Mouse (Mus musculus): ENCODE data around the gene Abhd12b. TPM values are rescaled to one million over a fixed set of nuclear protein-coding genes. Genes with fewer than 3 reads are reported as not detected.
A peak's percentile ranks its signal among the peaks of the same experiment; 100 is the strongest.
"Not testable (repeated sequence)": the region's sequence is repeated elsewhere in the genome, so short reads cannot be mapped to it uniquely, and the experiment has no call there.

Gene Abhd12b
- polyA plus RNA-seq, 1 experiment from 2014 or later, result not detected

DNA sequence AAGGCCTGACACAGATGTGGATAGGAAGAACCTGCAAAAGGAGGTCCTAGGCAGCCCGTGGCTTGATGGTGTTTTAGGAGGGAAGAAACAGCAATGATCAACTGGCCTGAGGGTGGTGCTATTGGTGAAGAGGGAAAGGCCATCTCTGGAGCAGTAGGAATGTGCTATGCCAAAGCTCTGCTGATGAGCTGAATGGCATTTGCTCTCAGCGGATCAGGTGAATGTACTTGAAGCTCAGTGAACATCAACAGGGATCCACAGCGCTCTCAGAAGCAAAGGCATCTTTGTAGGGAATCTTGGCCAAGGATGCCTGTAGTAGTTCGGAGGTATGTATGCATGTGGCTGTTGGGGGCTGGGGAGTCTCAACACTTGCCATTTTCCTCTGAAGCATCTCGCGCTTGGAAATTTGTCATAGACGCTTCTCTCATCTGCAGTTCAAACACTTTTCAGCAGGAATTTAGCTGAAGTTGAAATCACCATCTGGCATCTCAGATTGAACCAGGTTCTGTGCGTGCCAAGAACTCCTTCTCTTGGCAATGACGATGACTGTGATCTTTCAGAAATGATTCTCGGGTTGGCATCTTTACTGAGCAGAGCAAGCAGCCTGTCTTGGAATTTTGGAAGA is 35.1 kb upstream of the Abhd12b start:
- Histone ChIP-seq H3K4me3 (no peak overlapping the region), H3K27me3 (ENCODE audit: low read depth, poor library complexity, severe bottlenecking) (0 out of 2 replicates have a peak, but pooled peaks cover 6% of the 10 kb centered on the region), H3K9me3 (replicated peaks) (no peaks in the 10 kb centered on the region), H3K36me3 (no peaks in the 10 kb centered on the region), H3K27ac (no peak overlapping the region), H3K4me1 (no peaks in the 10 kb centered on the region)
- 87% methylated on average over 10 of the region's 10 CpGs for WGBS
- no peak for DNase-seq (ENCODE audit: low spot score)

DNA sequence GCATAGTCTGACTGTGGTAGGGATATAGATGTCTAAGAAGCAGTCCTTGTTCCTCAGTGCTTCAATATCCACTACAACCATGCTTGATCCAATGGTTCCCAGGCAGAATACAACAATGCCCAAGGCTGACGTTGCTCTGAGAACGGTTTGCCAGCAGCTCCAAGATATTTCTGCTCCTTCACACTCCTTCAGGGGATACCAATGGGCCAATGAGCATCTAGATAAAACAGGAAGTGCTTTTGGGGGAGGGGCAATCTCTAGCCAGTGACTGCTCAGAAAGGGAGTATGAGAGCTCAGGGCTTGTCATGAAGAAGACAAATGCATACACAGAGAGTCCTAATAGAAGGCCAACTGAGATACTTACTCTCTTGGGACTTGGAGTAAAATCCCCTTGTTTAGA is 34.4 kb upstream of the Abhd12b start:
- H3K9me3 ChIP-seq (replicated peaks), result no peaks in the 10 kb centered on the region
- no peaks in the 10 kb centered on the region for H3K36me3 ChIP-seq
- 75% methylated on average over 2 of the region's 2 CpGs for WGBS
- H3K4me1 ChIP-seq, result peaks cover 3% of the 10 kb centered on the region; the same call in 1 of the 2 replicates
- H3K27me3 ChIP-seq (ENCODE audit: low read depth, poor library complexity, severe bottlenecking), result no peaks in the 10 kb centered on the region
- no peak overlapping the region for H3K4me3 ChIP-seq
- H3K27ac ChIP-seq, result no peak overlapping the region
- DNase-seq (ENCODE audit: low spot score), result no peak

DNA sequence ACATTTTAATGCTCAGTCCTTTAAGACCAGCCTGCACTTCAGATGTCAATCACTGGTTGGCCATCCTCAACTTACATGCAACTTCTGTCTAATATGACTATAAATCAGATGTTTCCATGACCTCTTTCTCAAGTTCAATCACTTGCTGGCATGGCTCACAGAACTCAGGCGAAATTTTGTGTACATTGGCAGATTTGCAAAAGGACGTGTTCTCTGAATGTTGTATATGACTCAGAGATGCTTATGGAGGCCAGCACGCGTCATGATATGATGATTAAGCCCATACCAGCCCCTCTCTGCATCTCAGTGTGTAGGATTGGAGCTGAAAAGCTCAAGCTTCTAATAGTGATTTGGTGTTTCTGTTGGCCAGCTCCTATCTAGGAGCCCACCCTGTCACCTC is 27.3 kb upstream of the Abhd12b start:
- Histone ChIP-seq H3K27me3 (ENCODE audit: low read depth, poor library complexity, severe bottlenecking) (no peaks in the 10 kb centered on the region), H3K4me1 (peaks cover 13% of the 10 kb centered on the region; the same call in 1 of the 2 replicates), H3K27ac (no peak overlapping the region), H3K9me3 (replicated peaks) (no peaks in the 10 kb centered on the region), H3K36me3 (no peaks in the 10 kb centered on the region), H3K4me3 (no peak overlapping the region)
- WGBS, result 93% methylated on average over 4 of the region's 4 CpGs
- no peak for DNase-seq (ENCODE audit: low spot score)

DNA sequence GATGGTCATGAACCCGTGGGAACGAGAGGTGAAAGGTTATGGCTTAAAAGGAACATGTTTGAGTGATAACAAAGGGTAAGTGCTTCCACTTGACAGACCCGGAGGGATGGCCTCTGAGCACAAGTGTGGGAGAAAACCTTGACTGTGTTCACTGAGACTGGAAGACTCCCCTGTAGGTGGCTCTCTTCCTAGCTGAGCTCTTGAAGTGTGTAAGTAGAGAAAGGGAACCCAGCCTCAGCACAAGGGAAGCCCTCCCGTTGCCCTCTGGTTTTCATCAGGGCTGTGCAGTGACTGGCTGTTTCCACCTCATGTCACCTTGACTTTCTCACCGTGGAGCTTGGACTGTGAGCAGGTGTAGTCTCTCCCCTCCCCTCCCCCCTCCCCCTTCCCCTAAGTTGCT is 24.8 kb upstream of the Abhd12b start:
- Histone ChIP-seq H3K36me3 (no peaks in the 10 kb centered on the region), H3K4me3 (no peak overlapping the region), H3K4me1 (peaks cover 13% of the 10 kb centered on the region; the same call in 1 of the 2 replicates), H3K9me3 (replicated peaks) (no peaks in the 10 kb centered on the region), H3K27me3 (ENCODE audit: low read depth, poor library complexity, severe bottlenecking) (no peaks in the 10 kb centered on the region), H3K27ac (no peak overlapping the region)
- 54% methylated on average over 5 of the region's 5 CpGs for WGBS
- DNase-seq (ENCODE audit: low spot score), result no peak

DNA sequence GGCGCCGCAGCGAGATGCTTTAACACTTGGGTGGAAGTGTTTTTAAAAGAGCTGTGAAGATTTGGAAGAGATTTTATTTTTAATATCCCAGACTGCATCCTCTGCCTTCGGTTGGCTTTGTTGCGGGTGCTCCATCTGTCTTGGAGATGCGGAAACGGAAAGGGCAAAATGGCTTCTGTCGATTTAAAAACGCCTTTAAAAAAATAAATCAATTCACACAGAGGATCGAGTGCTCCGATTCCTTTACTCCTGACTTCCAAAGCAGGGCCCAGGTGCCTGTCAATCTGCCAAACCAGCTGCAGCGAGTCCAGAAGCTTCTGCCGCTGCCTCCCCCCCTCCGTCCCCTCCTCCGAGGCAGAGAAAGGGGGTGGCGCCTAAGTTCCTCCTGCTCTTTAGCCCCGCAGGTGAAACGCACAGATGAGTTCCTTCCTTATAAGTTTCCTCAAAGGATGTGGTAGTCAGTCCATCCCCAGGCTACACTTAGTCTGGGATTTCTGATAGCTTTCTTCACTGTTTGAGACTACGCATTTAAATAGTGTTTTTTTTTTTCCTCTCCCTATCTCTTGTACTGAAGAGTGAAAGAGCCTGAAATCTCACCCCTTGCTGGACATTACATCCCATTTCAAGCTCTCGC is 22.8 kb upstream of the Abhd12b start:
- no peak overlapping the region for H3K27ac ChIP-seq
- H3K27me3 ChIP-seq (ENCODE audit: low read depth, poor library complexity, severe bottlenecking), result no peaks in the 10 kb centered on the region
- H3K4me1 ChIP-seq, result peaks cover 11% of the 10 kb centered on the region; the same call in 1 of the 2 replicates
- H3K9me3 ChIP-seq (replicated peaks), result no peaks in the 10 kb centered on the region
- no peak overlapping the region for H3K4me3 ChIP-seq
- WGBS, result 57% methylated on average over 20 of the region's 20 CpGs
- H3K36me3 ChIP-seq, result no peaks in the 10 kb centered on the region
- no peak for DNase-seq (ENCODE audit: low spot score)

DNA sequence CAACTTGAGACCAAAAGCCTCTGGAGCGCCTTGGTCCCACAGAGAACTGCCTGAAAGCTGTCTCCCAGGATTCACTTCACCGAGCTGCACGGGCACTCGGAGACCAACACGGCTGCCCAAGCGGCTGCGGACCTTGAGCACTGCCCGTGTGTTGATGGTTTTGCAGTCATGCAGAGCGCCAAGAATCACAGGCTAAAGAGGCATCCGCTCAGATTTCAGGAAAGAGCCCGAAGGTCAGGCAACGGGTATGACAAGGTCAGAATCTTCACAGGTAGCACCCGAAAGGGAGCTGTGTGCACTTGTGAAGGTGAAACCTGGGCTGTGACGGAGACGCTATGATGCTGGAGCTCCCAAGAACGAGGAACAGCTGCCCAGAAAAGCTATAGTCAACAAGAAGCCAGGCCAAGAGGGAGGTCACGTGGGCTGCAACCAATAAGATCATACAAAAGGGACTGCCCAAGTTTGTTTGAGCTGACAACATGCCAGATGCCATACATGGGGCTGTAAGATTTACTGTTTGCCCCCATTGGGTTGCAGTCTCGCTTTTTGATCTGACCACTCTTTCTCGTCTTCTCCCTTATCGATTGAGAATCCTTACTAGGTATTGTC is 19.2 kb upstream of the Abhd12b start:
- WGBS, result 94% methylated on average over 20 of the region's 20 CpGs
- Histone ChIP-seq H3K27ac (no peak overlapping the region), H3K9me3 (replicated peaks) (no peaks in the 10 kb centered on the region), H3K4me1 (peaks cover 5% of the 10 kb centered on the region; the same call in 1 of the 2 replicates), H3K4me3 (no peak overlapping the region), H3K27me3 (ENCODE audit: low read depth, poor library complexity, severe bottlenecking) (no peaks in the 10 kb centered on the region), H3K36me3 (no peaks in the 10 kb centered on the region)
- no peak for DNase-seq (ENCODE audit: low spot score)

DNA sequence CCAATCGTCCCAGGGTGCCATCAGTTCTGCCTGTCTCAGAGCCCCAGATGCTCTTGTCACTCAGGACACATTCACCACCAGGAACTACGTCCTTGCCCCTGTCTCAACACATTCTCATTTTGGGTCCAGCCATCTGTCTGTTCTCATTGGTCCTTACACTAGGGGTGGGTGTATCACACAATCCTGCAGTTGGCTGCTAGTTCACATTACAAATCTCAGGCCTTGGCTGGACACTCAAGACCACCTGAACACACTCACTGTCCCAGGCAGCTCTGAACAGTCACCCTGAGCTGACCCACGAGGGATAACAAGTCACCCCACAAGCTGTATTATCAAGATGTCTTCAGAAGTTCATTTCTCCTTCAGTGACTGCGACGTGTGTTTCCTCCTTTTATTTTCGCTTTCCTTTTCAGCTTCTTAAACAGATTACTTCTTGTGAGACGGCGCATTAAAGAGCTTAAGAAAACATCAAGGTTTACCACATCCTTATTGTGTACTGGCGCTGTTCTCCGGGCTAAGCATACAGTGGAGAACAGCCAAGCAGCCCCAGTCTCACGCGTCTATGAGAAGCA is 17.7 kb upstream of the Abhd12b start:
- no peak for DNase-seq (ENCODE audit: low spot score)
- H3K27ac ChIP-seq, result no peak overlapping the region
- H3K4me1 ChIP-seq, result no peaks in the 10 kb centered on the region
- WGBS, result 81% methylated on average over 12 of the region's 12 CpGs
- no peaks in the 10 kb centered on the region for H3K27me3 ChIP-seq (ENCODE audit: low read depth, poor library complexity, severe bottlenecking)
- no peaks in the 10 kb centered on the region for H3K9me3 ChIP-seq (replicated peaks)
- no peaks in the 10 kb centered on the region for H3K36me3 ChIP-seq
- no peak overlapping the region for H3K4me3 ChIP-seq

DNA sequence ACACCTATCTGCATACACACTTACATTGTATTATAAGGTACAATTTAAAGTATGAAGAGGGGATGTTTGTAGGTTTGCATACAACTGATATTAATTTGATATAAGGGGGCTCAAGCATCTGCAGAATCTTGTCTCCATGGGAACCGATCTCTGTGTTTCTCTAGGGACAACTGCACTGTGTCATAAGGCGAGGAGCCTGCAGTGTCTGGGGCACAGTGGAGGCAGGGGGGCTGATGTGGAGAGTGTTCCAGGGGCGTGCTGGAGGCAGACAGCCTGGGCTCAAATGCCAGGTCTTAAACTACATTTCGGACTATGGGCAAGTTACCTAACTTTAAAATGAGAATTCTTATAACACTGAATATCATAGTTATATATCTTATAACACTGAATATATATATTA is 16.8 kb upstream of the Abhd12b start:
- Histone ChIP-seq H3K27me3 (ENCODE audit: low read depth, poor library complexity, severe bottlenecking) (no peaks in the 10 kb centered on the region), H3K9me3 (replicated peaks) (no peaks in the 10 kb centered on the region), H3K36me3 (no peaks in the 10 kb centered on the region), H3K4me1 (no peaks in the 10 kb centered on the region), H3K27ac (no peak overlapping the region), H3K4me3 (no peak overlapping the region)
- WGBS, result 87% methylated on average over 4 of the region's 4 CpGs
- no peak for DNase-seq (ENCODE audit: low spot score)

DNA sequence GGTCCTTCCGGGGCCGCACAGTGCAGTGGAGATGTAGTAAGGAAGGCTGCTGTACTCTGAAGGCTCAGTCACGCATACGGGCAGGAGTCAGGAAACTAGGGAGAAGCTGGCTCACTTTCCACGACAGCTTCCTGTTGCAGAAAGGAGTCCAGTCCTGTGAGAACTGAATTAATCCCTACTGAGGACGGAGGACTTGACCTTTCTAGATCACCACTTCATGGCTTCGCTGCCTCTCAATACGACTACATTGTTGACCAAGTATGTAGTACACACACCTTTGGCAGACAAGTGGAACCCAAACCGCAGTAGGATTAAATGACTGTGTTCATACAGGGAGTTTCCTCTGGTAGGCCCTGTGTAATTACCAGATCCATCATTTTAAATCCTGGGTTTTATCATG is 16.3 kb upstream of the Abhd12b start:
- no peak for DNase-seq (ENCODE audit: low spot score)
- Histone ChIP-seq H3K4me3 (no peak overlapping the region), H3K36me3 (no peaks in the 10 kb centered on the region), H3K27ac (no peak overlapping the region), H3K9me3 (replicated peaks) (no peaks in the 10 kb centered on the region), H3K27me3 (ENCODE audit: low read depth, poor library complexity, severe bottlenecking) (no peaks in the 10 kb centered on the region), H3K4me1 (no peaks in the 10 kb centered on the region)
- 88% methylated on average over 9 of the region's 9 CpGs for WGBS

DNA sequence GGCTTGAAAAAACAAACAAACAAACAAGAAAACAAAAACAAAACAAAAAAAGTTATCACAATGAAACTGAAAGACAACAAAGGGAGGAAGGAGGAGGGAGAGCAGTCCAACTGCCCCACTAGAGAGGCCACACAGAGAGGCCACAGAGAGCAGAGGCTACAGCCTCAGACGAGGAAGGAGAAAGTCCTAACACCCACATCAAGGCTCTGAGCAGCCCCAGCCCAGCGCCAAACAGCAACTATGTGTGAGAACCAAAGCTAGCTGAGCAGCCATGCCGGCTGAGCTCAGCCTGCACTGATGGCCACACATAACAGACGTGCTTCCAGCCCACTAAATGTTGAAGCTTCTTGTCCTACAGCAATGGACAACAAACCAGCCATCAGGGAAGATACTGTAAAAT is 14.1 kb upstream of the Abhd12b start:
- Histone ChIP-seq H3K36me3 (no peaks in the 10 kb centered on the region), H3K9me3 (replicated peaks) (no peaks in the 10 kb centered on the region), H3K27ac (no peak overlapping the region), H3K4me3 (no peak overlapping the region), H3K4me1 (no peaks in the 10 kb centered on the region), H3K27me3 (ENCODE audit: low read depth, poor library complexity, severe bottlenecking) (no peaks in the 10 kb centered on the region)
- 53% methylated on average over 4 of the region's 4 CpGs for WGBS
- DNase-seq (ENCODE audit: low spot score), result no peak

DNA sequence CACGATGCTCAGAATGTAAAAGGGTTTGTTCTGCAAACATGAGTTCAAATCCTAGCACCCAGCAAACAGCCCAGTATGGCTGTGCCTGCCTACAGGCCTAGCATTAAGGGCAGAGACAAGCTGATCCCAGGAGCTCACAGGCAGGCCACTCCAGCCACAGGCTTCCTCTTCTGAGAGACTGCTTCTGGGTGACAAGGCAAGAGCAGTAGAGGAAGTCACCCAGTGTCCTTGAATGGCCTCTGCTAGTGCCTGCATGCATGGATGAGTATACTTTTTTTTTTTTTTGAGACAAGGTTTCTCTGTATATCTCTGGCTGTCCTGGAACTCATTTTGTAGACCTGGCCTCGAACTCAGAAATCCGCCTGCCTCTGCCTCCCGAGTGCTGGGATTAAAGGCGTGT is 13.4 kb upstream of the Abhd12b start:
- Histone ChIP-seq H3K4me3 (no peak overlapping the region), H3K27ac (no peak overlapping the region), H3K4me1 (no peaks in the 10 kb centered on the region), H3K27me3 (ENCODE audit: low read depth, poor library complexity, severe bottlenecking) (no peaks in the 10 kb centered on the region), H3K9me3 (replicated peaks) (no peaks in the 10 kb centered on the region), H3K36me3 (no peaks in the 10 kb centered on the region)
- WGBS, result 93% methylated on average over 5 of the region's 5 CpGs
- DNase-seq (ENCODE audit: low spot score), result no peak

DNA sequence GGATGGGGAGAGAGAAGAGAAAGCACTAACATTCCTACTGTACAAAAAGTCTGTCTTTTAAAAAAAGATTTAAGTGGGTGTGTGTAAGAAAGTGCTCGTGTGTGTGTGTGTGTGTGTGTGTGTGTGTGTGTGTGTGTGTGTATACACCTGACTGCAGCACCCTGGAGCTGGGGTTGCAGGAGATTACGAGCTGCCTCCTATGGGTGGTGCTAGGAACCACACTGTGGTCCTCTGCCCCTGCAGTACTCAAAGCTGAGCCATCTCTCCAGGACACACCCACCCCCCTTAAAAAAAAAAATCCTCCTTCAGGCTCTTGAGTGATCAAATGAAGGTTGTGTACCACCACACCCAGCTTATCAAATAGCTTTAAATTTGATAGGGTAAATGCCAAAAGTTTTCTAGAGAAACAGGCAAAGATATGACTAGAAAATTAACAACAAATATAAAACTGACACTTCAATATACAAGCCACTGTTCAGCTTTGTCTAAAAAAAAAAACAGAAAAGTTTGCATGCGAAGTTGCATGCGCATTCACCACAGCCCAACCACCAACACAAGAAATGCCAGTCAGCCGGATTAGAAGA is 12.9 kb upstream of the Abhd12b start:
- Histone ChIP-seq H3K27me3 (ENCODE audit: low read depth, poor library complexity, severe bottlenecking) (no peaks in the 10 kb centered on the region), H3K4me3 (no peak overlapping the region), H3K4me1 (no peaks in the 10 kb centered on the region), H3K9me3 (replicated peaks) (no peaks in the 10 kb centered on the region), H3K27ac (no peak overlapping the region), H3K36me3 (no peaks in the 10 kb centered on the region)
- 91% methylated on average over 5 of the region's 5 CpGs for WGBS
- no peak for DNase-seq (ENCODE audit: low spot score)

DNA sequence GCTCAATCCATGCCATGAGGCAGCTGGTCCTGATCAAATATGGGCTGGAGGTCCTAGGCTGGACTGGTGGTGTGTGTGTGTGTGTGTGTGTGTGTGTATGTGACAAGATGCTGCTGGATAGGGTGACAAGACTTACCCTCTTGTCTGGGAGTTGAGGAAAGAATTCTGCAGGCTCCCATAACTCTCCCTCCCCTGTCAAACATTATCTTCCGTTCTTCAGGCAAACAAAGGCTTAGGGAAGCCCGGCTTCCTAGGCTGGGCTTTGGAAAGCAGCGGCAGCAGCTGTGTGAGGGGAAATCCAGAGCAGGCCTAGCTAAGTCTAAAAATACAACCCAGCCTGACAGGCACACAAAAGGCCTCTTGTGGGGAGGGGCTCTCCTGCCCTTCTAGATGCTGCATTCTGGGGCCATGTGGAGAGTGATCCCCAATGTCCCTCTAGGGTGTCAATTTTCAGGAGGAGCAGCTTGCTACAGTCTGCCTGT is 9.8 kb upstream of the Abhd12b start:
- H3K4me3 ChIP-seq; H3K27me3 ChIP-seq (ENCODE audit: low read depth, poor library complexity, severe bottlenecking); H3K9me3 ChIP-seq (replicated peaks); H3K36me3 ChIP-seq; DNase-seq (ENCODE audit: low spot score): not testable (repeated sequence)
- peaks cover 13% of the 10 kb centered on the region for H3K4me1 ChIP-seq
- 45% methylated on average over 3 of the region's 3 CpGs for WGBS
- peak overlapping the region; percentile 53; the same call in 1 of the 2 replicates for H3K27ac ChIP-seq
